Mouse (Mus musculus): ENCODE results near the gene Cd72.

GRCm38 (mm10) chr4:43432832-43433231 is 21.6 kb downstream of the Cd72 start:
- no peak for TF ChIP-seq POLR2A (IDR thresholded peaks at IDR 0.05; ENCODE audit: borderline replicate concordance, insufficient read depth, low read length)
- TF ChIP-seq CTCF (IDR thresholded peaks at IDR 0.05; ENCODE audit: borderline replicate concordance, insufficient read depth, low read depth, low read length) = no peak

Data from cerebellum, adult 2 months (tissue).